Mouse (Mus musculus): ENCODE data around the gene Ankrd12. TPM values are rescaled to one million over a fixed set of nuclear protein-coding genes. Genes with fewer than 3 reads are reported as not detected.

The Ankrd12 gene
- total and polyA plus RNA-seq, 3 experiments, result 9.6 to 13.3 TPM; not detected in 1

DNA sequence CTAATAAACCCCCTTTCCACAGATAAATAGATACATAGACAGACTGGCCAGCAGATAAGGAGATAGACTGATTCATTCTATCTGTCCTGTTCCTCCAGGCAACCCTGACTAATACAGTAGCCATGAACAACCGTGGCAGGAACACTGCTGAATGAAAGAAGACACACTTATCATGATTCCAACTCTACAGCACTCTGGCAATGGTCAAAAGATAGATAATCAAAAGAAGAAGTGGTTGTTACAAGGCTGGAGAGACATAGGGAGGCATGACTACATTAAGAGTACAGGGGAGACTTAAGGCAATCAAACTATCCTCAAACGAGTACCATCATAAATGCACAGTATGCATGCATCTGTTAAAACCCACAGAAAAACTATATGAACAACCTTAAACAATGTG, 131.5 kb downstream of the Ankrd12 start (continued):
- no peak for TF ChIP-seq USF1 (IDR thresholded peaks at IDR 0.05; ENCODE audit: low read depth, low read length)

DNA sequence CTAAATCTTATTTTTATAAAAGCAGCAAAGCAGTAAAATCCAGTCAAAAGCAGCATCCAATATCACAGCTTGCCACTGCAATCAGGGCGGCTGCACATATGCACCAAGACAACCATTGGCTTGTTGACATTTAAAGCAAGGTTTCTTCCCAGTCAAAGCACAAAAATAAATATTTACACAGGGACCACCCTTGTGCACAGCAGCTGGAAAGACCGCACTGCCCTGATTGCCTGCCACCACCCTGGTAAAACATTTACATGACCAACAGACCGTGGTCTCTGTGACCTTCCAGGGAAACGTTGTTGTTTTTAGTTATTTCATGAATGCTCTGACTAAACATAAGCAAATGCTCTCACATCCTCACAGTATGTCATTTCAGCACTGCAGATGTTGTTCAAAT, 134.5 kb downstream of the Ankrd12 start:
- Histone ChIP-seq H3K27ac (ENCODE audit: control insufficient read depth, low read depth, low read length) (no peak overlapping the region), H3K9ac (ENCODE audit: control insufficient read depth, low read depth, low read length, poor library complexity, severe bottlenecking) (no peak overlapping the region), H3K4me1 (ENCODE audit: control insufficient read depth in 1 of 2, insufficient read depth in 2 of 2, low read length in 2 of 2) (peaks cover 8 to 9% of the 10 kb centered on the region in 2 experiments), H3K36me3 (ENCODE audit: control insufficient read depth in 1 of 2, insufficient read depth in 2 of 2, low read length in 2 of 2) (peaks cover 2 to 15% of the 10 kb centered on the region in 2 experiments), H3K79me2 (ENCODE audit: control insufficient read depth, insufficient read depth, low read length, poor library complexity) (no peaks in the 10 kb centered on the region), H3K9me3 (replicated peaks; ENCODE audit: insufficient read depth, low read length) (no peaks in the 10 kb centered on the region), H3K4me3 (ENCODE audit: control insufficient read depth in 1 of 2, insufficient read depth in 1 of 2, low read depth in 2 of 2, low read length in 2 of 2) (no peak overlapping the region), H3K27me3 (ENCODE audit: control insufficient read depth in 1 of 2, insufficient read depth in 2 of 2, low read length in 2 of 2) (no peaks in the 10 kb centered on the region)
- TF ChIP-seq KAT2A (conservative IDR thresholded peaks at IDR 0.05; ENCODE audit: low read depth, low read length) (no peak), TBP (IDR thresholded peaks at IDR 0.05; ENCODE audit: low read depth, low read length) (no peak), ETS1 (IDR thresholded peaks at IDR 0.05; ENCODE audit: low read depth, low read length) (no peak), E2F4 (IDR thresholded peaks at IDR 0.05; ENCODE audit: borderline replicate concordance, low read depth, low read length) (no peak), GATA1 (IDR thresholded peaks at IDR 0.05; ENCODE audit: low read depth, low read length) (no peak), BHLHE40 (IDR thresholded peaks at IDR 0.05; ENCODE audit: borderline replicate concordance, low read depth, low read length) (no peak), MXI1 (IDR thresholded peaks at IDR 0.05; ENCODE audit: low read depth, low read length) (no peak), CHD2 (IDR thresholded peaks at IDR 0.05; ENCODE audit: low read length) (no peak), ZMIZ1 (IDR thresholded peaks at IDR 0.05; ENCODE audit: low read depth, low read length) (no peak), MAFK (IDR thresholded peaks at IDR 0.05; ENCODE audit: borderline replicate concordance, low read depth, low read length) (no peak), NELFE (IDR thresholded peaks at IDR 0.05; ENCODE audit: low read depth, low read length) (no peak), ZC3H11A (IDR thresholded peaks at IDR 0.05; ENCODE audit: low read depth, low read length) (no peak), RAD21 (IDR thresholded peaks at IDR 0.05; ENCODE audit: low read depth, low read length) (no peak), MYC (IDR thresholded peaks at IDR 0.05; ENCODE audit: low read depth, low read length) (no peak)
- no peak for DNase-seq (ENCODE audit: low read depth, low spot score)

DNA sequence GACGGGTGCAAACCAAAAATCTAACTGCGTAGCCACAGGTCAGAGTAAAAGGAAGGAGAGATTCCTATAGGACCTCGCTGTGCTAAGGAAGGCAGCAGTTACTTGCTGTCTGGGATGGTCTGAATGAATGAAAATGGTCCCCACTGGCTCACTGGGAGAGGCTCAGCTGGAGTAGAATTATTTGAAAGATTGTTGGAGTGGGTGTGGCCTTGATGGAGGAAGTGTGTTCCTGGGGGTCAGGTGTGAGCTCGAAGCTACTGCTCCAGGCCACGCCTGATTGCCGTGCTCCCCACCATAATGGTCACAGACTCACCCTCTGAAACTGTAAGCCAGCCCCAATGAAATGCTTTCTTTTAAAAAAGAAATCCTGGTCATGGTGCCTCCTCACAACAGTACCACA, 135.6 kb downstream of the Ankrd12 start:
- H3K79me2 ChIP-seq (ENCODE audit: control insufficient read depth, insufficient read depth, low read length, poor library complexity), result no peaks in the 10 kb centered on the region
- no peak overlapping the region for H3K9ac ChIP-seq (ENCODE audit: control insufficient read depth, low read depth, low read length, poor library complexity, severe bottlenecking)
- no peak overlapping the region for H3K4me3 ChIP-seq (ENCODE audit: control insufficient read depth in 1 of 2, insufficient read depth in 1 of 2, low read depth in 2 of 2, low read length in 2 of 2)
- H3K9me3 ChIP-seq (replicated peaks; ENCODE audit: insufficient read depth, low read length), result no peaks in the 10 kb centered on the region
- peaks cover 2 to 15% of the 10 kb centered on the region in 2 experiments for H3K36me3 ChIP-seq (ENCODE audit: control insufficient read depth in 1 of 2, insufficient read depth in 2 of 2, low read length in 2 of 2)
- no peak for DNase-seq (ENCODE audit: low read depth, low spot score)
- no peak for TF ChIP-seq MAZ (IDR thresholded peaks at IDR 0.05; ENCODE audit: low read depth, low read length)
- H3K27ac ChIP-seq (ENCODE audit: control insufficient read depth, low read depth, low read length), result no peak overlapping the region
- H3K27me3 ChIP-seq (ENCODE audit: control insufficient read depth in 1 of 2, insufficient read depth in 2 of 2, low read length in 2 of 2), result no peaks in the 10 kb centered on the region
- peaks cover 8 to 9% of the 10 kb centered on the region in 2 experiments for H3K4me1 ChIP-seq (ENCODE audit: control insufficient read depth in 1 of 2, insufficient read depth in 2 of 2, low read length in 2 of 2)
